Mouse (Mus musculus): Measurements from ENCODE around the gene Gm20388. TPM values are rescaled to one million over a fixed set of nuclear protein-coding genes. Genes with fewer than 3 reads are reported as not detected.
A peak's percentile ranks its signal among the peaks of the same experiment; 100 is the strongest.
"Not testable (repeated sequence)": the region's sequence is repeated elsewhere in the genome, so short reads cannot be mapped to it uniquely, and the experiment has no call there.

The Gm20388 gene
- polyA plus RNA-seq, 1 experiment: 49.7 TPM

GRCm38 (mm10) chr8:123806374-123806935, 3895.8 kb downstream of the Gm20388 start:
- H3K4me3 ChIP-seq (ENCODE audit: insufficient read depth, low read depth, low read length): peak overlapping the region; percentile 84
- no peaks in the 10 kb centered on the region for H3K27me3 ChIP-seq (replicated peaks; ENCODE audit: control insufficient read depth, insufficient read depth, low read length)
- H3K4me1 ChIP-seq (ENCODE audit: control insufficient read depth, insufficient read depth, low read length): peaks cover 17% of the 10 kb centered on the region
- 6% methylated on average over 12 of the region's 12 CpGs for WGBS
- peak; percentile 32 for DNase-seq
- H3K36me3 ChIP-seq (ENCODE audit: control insufficient read depth, insufficient read depth, low read length): no peaks in the 10 kb centered on the region
- TF ChIP-seq CTCF (conservative IDR thresholded peaks at IDR 0.05; ENCODE audit: insufficient read depth, insufficient read length, low read depth, low read length): no peak
- no peak for TF ChIP-seq POLR2A (IDR thresholded peaks at IDR 0.05; ENCODE audit: low read depth, low read length)
- H3K27ac ChIP-seq (ENCODE audit: insufficient read depth, low read depth, low read length): peak overlapping the region; percentile 72

GRCm38 (mm10) chr8:123807024-123807431, 3896.4 kb downstream of the Gm20388 start:
- Histone ChIP-seq H3K27me3 (replicated peaks; ENCODE audit: control insufficient read depth, insufficient read depth, low read length) (no peaks in the 10 kb centered on the region), H3K4me1 (ENCODE audit: control insufficient read depth, insufficient read depth, low read length) (peaks cover 17% of the 10 kb centered on the region), H3K4me3 (ENCODE audit: insufficient read depth, low read depth, low read length) (peak overlapping the region; percentile 44), H3K36me3 (ENCODE audit: control insufficient read depth, insufficient read depth, low read length) (no peaks in the 10 kb centered on the region), H3K27ac (ENCODE audit: insufficient read depth, low read depth, low read length) (peak overlapping the region; percentile 37)
- TF ChIP-seq CTCF (conservative IDR thresholded peaks at IDR 0.05; ENCODE audit: insufficient read depth, insufficient read length, low read depth, low read length) (no peak), POLR2A (IDR thresholded peaks at IDR 0.05; ENCODE audit: low read depth, low read length) (no peak)
- DNase-seq: peak; percentile 76
- WGBS: 2% methylated on average over 14 of the region's 14 CpGs

- no peaks in the 10 kb centered on the region for H3K36me3 ChIP-seq (ENCODE audit: control insufficient read depth, insufficient read depth, low read length)
- H3K27ac ChIP-seq (ENCODE audit: insufficient read depth, low read depth, low read length): no peak overlapping the region
- H3K27me3 ChIP-seq (replicated peaks; ENCODE audit: control insufficient read depth, insufficient read depth, low read length): no peaks in the 10 kb centered on the region
- H3K4me3 ChIP-seq (ENCODE audit: insufficient read depth, low read depth, low read length): no peak overlapping the region
- no peak for TF ChIP-seq CTCF (conservative IDR thresholded peaks at IDR 0.05; ENCODE audit: insufficient read depth, insufficient read length, low read depth, low read length)
- no peak for TF ChIP-seq POLR2A (IDR thresholded peaks at IDR 0.05; ENCODE audit: low read depth, low read length)
- H3K4me1 ChIP-seq (ENCODE audit: control insufficient read depth, insufficient read depth, low read length): peaks cover 17% of the 10 kb centered on the region
- 66% methylated on average over 6 of the region's 6 CpGs for WGBS
- no peak for DNase-seq
Measured at GRCm38 (mm10) chr8:123807852-123808573, 3897.4 kb downstream of the Gm20388 start.

GRCm38 (mm10) chr8:123808671-123809070, 3898.0 kb downstream of the Gm20388 start:
- Histone ChIP-seq H3K4me3 (ENCODE audit: insufficient read depth, low read depth, low read length) (no peak overlapping the region), H3K27me3 (replicated peaks; ENCODE audit: control insufficient read depth, insufficient read depth, low read length) (no peaks in the 10 kb centered on the region), H3K27ac (ENCODE audit: insufficient read depth, low read depth, low read length) (no peak overlapping the region), H3K36me3 (ENCODE audit: control insufficient read depth, insufficient read depth, low read length) (no peaks in the 10 kb centered on the region), H3K4me1 (ENCODE audit: control insufficient read depth, insufficient read depth, low read length) (peaks cover 22% of the 10 kb centered on the region)
- TF ChIP-seq CTCF (conservative IDR thresholded peaks at IDR 0.05; ENCODE audit: insufficient read depth, insufficient read length, low read depth, low read length): no peak
- TF ChIP-seq POLR2A (IDR thresholded peaks at IDR 0.05; ENCODE audit: low read depth, low read length): no peak
- DNase-seq: no peak
- WGBS: 79% methylated on average over 7 of the region's 7 CpGs

GRCm38 (mm10) chr8:123809342-123809741, 3898.7 kb downstream of the Gm20388 start:
- peaks cover 29% of the 10 kb centered on the region for H3K4me1 ChIP-seq (ENCODE audit: control insufficient read depth, insufficient read depth, low read length)
- DNase-seq; H3K4me3 ChIP-seq (ENCODE audit: insufficient read depth, low read depth, low read length); H3K27ac ChIP-seq (ENCODE audit: insufficient read depth, low read depth, low read length); H3K27me3 ChIP-seq (replicated peaks; ENCODE audit: control insufficient read depth, insufficient read depth, low read length); H3K36me3 ChIP-seq (ENCODE audit: control insufficient read depth, insufficient read depth, low read length): not testable (repeated sequence)
- 89% methylated on average over 4 of the region's 4 CpGs for WGBS

- 84% methylated on average over 5 of the region's 5 CpGs for WGBS
- peaks cover 20% of the 10 kb centered on the region for H3K4me1 ChIP-seq (ENCODE audit: control insufficient read depth, insufficient read depth, low read length)
- no peak overlapping the region for H3K4me3 ChIP-seq (ENCODE audit: insufficient read depth, low read depth, low read length)
- DNase-seq: no peak
- no peak for TF ChIP-seq POLR2A (IDR thresholded peaks at IDR 0.05; ENCODE audit: low read depth, low read length)
- no peak for TF ChIP-seq CTCF (conservative IDR thresholded peaks at IDR 0.05; ENCODE audit: insufficient read depth, insufficient read length, low read depth, low read length)
- H3K27ac ChIP-seq (ENCODE audit: insufficient read depth, low read depth, low read length): no peak overlapping the region
- no peaks in the 10 kb centered on the region for H3K27me3 ChIP-seq (replicated peaks; ENCODE audit: control insufficient read depth, insufficient read depth, low read length)
- no peaks in the 10 kb centered on the region for H3K36me3 ChIP-seq (ENCODE audit: control insufficient read depth, insufficient read depth, low read length)
Measured at GRCm38 (mm10) chr8:123812227-123812626, 3901.6 kb downstream of the Gm20388 start.

- WGBS: 37% methylated on average over 16 of the region's 16 CpGs
- TF ChIP-seq POLR2A (IDR thresholded peaks at IDR 0.05; ENCODE audit: low read depth, low read length) (no peak), CTCF (conservative IDR thresholded peaks at IDR 0.05; ENCODE audit: insufficient read depth, insufficient read length, low read depth, low read length) (no peak)
- H3K36me3 ChIP-seq (ENCODE audit: control insufficient read depth, insufficient read depth, low read length): no peaks in the 10 kb centered on the region
- peaks cover 13% of the 10 kb centered on the region; the same call in 1 of the 2 replicates for H3K4me1 ChIP-seq (ENCODE audit: control insufficient read depth, insufficient read depth, low read length)
- no peaks in the 10 kb centered on the region for H3K27me3 ChIP-seq (replicated peaks; ENCODE audit: control insufficient read depth, insufficient read depth, low read length)
- DNase-seq: peak; percentile 81
- no peak overlapping the region for H3K4me3 ChIP-seq (ENCODE audit: insufficient read depth, low read depth, low read length)
- peak overlapping the region; percentile 24; the same call in 1 of the 2 replicates for H3K27ac ChIP-seq (ENCODE audit: insufficient read depth, low read depth, low read length)
Measured at GRCm38 (mm10) chr8:123813173-123813891, 3902.7 kb downstream of the Gm20388 start.

Data from kidney, adult 2 months (tissue).